Mouse (Mus musculus): Measurements from ENCODE around the gene Zfp987. TPM values are rescaled to one million over a fixed set of nuclear protein-coding genes. Genes with fewer than 3 reads are reported as not detected.
"Not testable (repeated sequence)": the region's sequence is repeated elsewhere in the genome, so short reads cannot be mapped to it uniquely, and the experiment has no call there.

Zfp987 gene
- total RNA-seq, 1 experiment from 2014 or later, result 1.9 TPM

- ATAC-seq (ENCODE audit: extremely low read depth, insufficient number of reproducible peaks, low FRiP score, poor library complexity, severe bottlenecking), result not testable (repeated sequence)
Measured at GRCm38 (mm10) chr4:146167879-146168532, 70.9 kb downstream of the Zfp987 start.

- ATAC-seq (ENCODE audit: extremely low read depth, insufficient number of reproducible peaks, low FRiP score, poor library complexity, severe bottlenecking), result peak; percentile 33; the same call in 1 of the 2 replicates
Measured at GRCm38 (mm10) chr4:146168730-146169215, 71.7 kb downstream of the Zfp987 start.

DNA sequence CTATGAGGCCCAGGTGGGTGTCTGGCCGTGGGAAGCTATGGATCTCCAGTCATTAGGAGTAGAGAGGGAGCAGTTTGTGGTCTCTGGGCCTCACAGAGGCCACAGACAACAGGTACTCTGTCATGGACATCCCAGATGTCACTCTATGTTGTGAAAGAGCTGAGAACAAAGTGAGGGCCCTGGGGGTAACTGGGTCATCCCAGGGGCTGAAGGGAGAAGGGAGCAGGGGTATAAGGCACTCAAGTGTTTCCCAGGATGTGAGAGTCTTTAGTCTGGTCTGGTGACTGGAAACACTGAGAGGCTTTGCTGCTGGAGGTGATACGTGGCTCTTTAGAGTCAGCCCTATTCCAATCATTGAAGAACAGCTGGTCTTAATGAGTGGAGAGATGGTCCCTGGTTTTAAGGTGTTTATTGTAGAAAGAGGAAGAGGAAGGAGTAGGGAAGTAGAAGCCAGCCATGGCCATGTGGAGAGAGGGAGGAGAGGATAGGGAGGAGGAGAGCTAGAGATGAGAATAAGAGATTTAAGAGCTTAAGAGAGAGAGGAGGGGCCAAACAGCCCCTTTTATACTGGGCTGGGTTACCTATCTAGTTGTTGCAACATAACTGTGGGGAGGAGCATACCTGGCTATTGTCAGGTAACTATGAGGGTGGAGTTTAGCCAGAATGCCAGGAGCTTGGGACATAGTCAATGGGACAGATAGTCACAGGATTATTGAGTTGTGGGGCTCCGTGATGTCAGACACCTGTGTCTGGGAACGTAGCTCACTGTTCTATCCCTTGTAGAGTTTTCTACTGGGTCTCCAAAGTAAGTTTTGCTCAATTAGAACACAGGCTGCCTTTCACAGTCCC, 76.5 kb downstream of the Zfp987 start:
- ATAC-seq (ENCODE audit: extremely low read depth, insufficient number of reproducible peaks, low FRiP score, poor library complexity, severe bottlenecking), result 0 out of 2 replicates have a peak, but pooled peaks have one; percentile 19

Other genes with a start within 250 kb of the Zfp987 start
- gene Zfp986, start 228.5 kb upstream of the Zfp987 start, total RNA-seq (2017), result not detected in 2 replicates
- gene Zfp600, start 59.5 kb downstream of the Zfp987 start, total RNA-seq (2017), result 0.61 and 1.0 TPM in 2 replicates

Data from neutrophil, adult 5-6 weeks (primary cell).